Comparison of ENCODE assay signal across 17 mouse cellular contexts in genomic region chr6:125429741-125430140, GRCm38 (mm10). TPM values are rescaled to one million over a fixed set of nuclear protein-coding genes. Genes with fewer than 3 reads are reported as not detected.
"Had no signal": no experiment of that assay in that cellular context is flagged by ENCODE, and none has a peak within 500 bp of the region (broad histone marks: within the 10 kb centered on the region; RNA-seq: fewer than 3 reads in every experiment).

No protein-coding gene starts in this region.

- H3K27me3 ChIP-seq: limb, embryonic 15.5 days; liver, embryonic 13.5 days; lung, embryonic 15.5 days; midbrain, embryonic 12.5 days; neural tube, embryonic 13.5 days; stomach, embryonic 15.5 days had no signal

- H3K9ac ChIP-seq: limb, embryonic 15.5 days; liver, embryonic 13.5 days; lung, embryonic 15.5 days; midbrain, embryonic 12.5 days; neural tube, embryonic 13.5 days; stomach, embryonic 15.5 days had no signal

- H3K4me2 ChIP-seq: limb, embryonic 15.5 days; liver, embryonic 13.5 days; lung, embryonic 15.5 days; midbrain, embryonic 12.5 days; neural tube, embryonic 13.5 days; stomach, embryonic 15.5 days had no signal

- H3K36me3 ChIP-seq: limb, embryonic 15.5 days; liver, embryonic 13.5 days; lung, embryonic 15.5 days; midbrain, embryonic 12.5 days; neural tube, embryonic 13.5 days; stomach, embryonic 15.5 days had no signal

- H3K9me3 ChIP-seq: limb, embryonic 15.5 days; liver, embryonic 13.5 days; lung, embryonic 15.5 days; midbrain, embryonic 12.5 days; neural tube, embryonic 13.5 days; stomach, embryonic 15.5 days had no signal

- ATAC-seq: midbrain, embryonic 16.5 days had no signal

- DNase-seq: kidney, adult 18-20 months; kidney, postnatal 10 days; kidney, postnatal 4 days; liver, embryonic 13.5 days; retina, postnatal 1 day; right cerebral cortex, postnatal 4 days; spleen, adult 18-20 months; thymus, adult 2 months; thymus, postnatal 25 days had no signal

- H3K4me3 ChIP-seq: limb, embryonic 15.5 days; liver, embryonic 13.5 days; lung, embryonic 15.5 days; midbrain, embryonic 12.5 days; neural tube, embryonic 13.5 days; stomach, embryonic 15.5 days had no signal

- H3K27ac ChIP-seq: limb, embryonic 15.5 days; liver, embryonic 13.5 days; lung, embryonic 15.5 days; midbrain, embryonic 12.5 days; neural tube, embryonic 13.5 days; stomach, embryonic 15.5 days had no signal

RNA-seq across cellular contexts. Expression of gene Plekhg6, which starts 49.1 kb away (rescaled TPM):
- total RNA-seq: layer of hippocampus, postnatal 25 days; megakaryocyte-erythroid progenitor cell, adult 5-6 weeks had no signal
- polyA plus RNA-seq: neural tube, embryonic 13.5 days had no signal
